ENCODE assay signal across 14 mouse cellular contexts in the genomic region with DNA sequence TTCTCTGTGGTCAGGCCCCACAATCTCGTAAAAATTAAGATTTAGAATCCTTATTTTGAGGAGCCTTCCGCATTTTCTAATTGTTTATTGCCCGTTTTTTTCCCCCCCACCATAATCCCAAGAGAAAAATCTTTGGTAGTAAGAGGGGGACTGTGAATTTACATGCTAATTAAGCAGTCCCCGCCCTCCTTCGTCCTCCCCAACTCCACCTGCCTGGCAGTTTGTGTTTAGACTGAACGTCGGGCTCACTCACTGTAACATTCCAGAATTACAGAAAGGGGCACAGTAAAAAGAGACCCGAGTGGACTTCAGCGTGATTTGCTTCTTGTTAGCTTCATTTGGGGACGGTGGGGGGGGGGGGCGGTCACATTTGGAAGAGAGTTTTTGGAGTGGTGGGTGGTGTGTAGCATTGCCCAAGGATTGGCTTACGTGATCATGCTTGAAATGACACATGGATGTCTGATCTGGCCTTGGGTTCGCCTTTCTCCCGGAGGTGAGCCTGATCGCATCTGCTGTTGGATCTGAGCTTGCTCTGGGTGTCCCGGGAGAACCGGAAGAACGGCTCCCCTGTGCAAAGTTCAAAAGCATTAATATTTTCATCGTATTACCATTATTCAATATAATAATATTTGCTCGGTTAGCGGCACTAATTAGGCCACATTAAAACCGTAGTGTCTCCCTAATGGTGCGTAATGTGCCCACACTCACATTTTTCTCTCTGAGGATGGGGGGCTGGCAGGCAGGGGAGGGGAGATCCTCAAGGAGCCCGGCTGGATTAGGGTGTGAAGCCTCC. TPM values are rescaled to one million over a fixed set of nuclear protein-coding genes. Genes with fewer than 3 reads are reported as not detected.
DNase-seq lines count a peak whose midpoint lies in the region; ATAC-seq and TF ChIP-seq lines count a peak whose summit lies in the region.
"Had no signal": no experiment of that assay in that cellular context is flagged by ENCODE, and none has a peak within 500 bp of the region (broad histone marks: within the 10 kb centered on the region; RNA-seq: fewer than 3 reads in every experiment).

No protein-coding gene starts in this region.

- no peak overlapping the region for H3K27ac ChIP-seq in hindbrain, embryonic 10.5 days
- H3K27ac ChIP-seq in hindbrain, embryonic 13.5 days: no peak overlapping the region
- no peak overlapping the region for H3K27ac ChIP-seq in hindbrain, postnatal 0 days
- no peak overlapping the region for H3K27ac ChIP-seq in neural tube, embryonic 11.5 days (ENCODE audit: low read depth, low read length)
- H3K27ac ChIP-seq: stomach, embryonic 15.5 days had no signal

- H3K9me3 ChIP-seq in hindbrain, embryonic 10.5 days: no peaks in the 10 kb centered on the region
- H3K9me3 ChIP-seq in hindbrain, embryonic 13.5 days: no peaks in the 10 kb centered on the region
- no peaks in the 10 kb centered on the region for H3K9me3 ChIP-seq in hindbrain, postnatal 0 days (ENCODE audit: low read length)
- H3K9me3 ChIP-seq in neural tube, embryonic 11.5 days (ENCODE audit: control insufficient read depth, low read length): no peaks in the 10 kb centered on the region
- H3K9me3 ChIP-seq: stomach, embryonic 15.5 days had no signal

- 1% methylated on average over 24 of the region's 24 CpGs for WGBS in hindbrain, embryonic 10.5 days
- 2% methylated on average over 24 of the region's 24 CpGs for WGBS in hindbrain, embryonic 13.5 days
- under 1% methylated on average over 24 of the region's 24 CpGs for WGBS in hindbrain, postnatal 0 days
- WGBS in neural tube, embryonic 11.5 days: 1% methylated on average over 24 of the region's 24 CpGs

- TF ChIP-seq CTCF in hindbrain, postnatal 0 days (IDR thresholded peaks at IDR 0.05; ENCODE audit: low read depth): no peak

- H3K27me3 ChIP-seq in hindbrain, embryonic 10.5 days (ENCODE audit: insufficient read depth, poor library complexity, severe bottlenecking): peaks cover 100% of the 10 kb centered on the region
- H3K27me3 ChIP-seq in hindbrain, embryonic 13.5 days: peaks cover 100% of the 10 kb centered on the region
- peaks cover 69% of the 10 kb centered on the region for H3K27me3 ChIP-seq in hindbrain, postnatal 0 days (ENCODE audit: insufficient read depth, low read length)
- H3K27me3 ChIP-seq in neural tube, embryonic 11.5 days (ENCODE audit: control insufficient read depth, insufficient read depth, low read length): peaks cover 97% of the 10 kb centered on the region

- DNase-seq in hindbrain, embryonic 10.5 days (ENCODE audit: low spot score): peak; percentile 45
- peak; percentile 48 for DNase-seq in embryo, embryonic 10.5 days (ENCODE audit: low spot score)
- DNase-seq in hindbrain, postnatal 0 days (ENCODE audit: low spot score): no peak
- DNase-seq in neural tube, embryonic 11.5 days (ENCODE audit: low spot score): peak; percentile 37
- DNase-seq in left cerebral cortex, postnatal 14 days (ENCODE audit: low spot score in 2 of 2): no peak
- DNase-seq in kidney, postnatal 25 days: no peak
- DNase-seq in gastrocnemius, adult 8-10 months (ENCODE audit: low spot score in 2 of 2): no peak
- DNase-seq: adrenal gland, adult 8-10 months; heart, postnatal 10 days had no signal

- H3K4me3 ChIP-seq in hindbrain, embryonic 10.5 days: no peak overlapping the region
- H3K4me3 ChIP-seq in hindbrain, embryonic 13.5 days: no peak overlapping the region
- no peak overlapping the region for H3K4me3 ChIP-seq in hindbrain, postnatal 0 days (ENCODE audit: low read length)
- H3K4me3 ChIP-seq in neural tube, embryonic 11.5 days (ENCODE audit: low read depth, low read length): no peak overlapping the region
- H3K4me3 ChIP-seq: stomach, embryonic 15.5 days had no signal

- H3K36me3 ChIP-seq in hindbrain, embryonic 10.5 days: no peaks in the 10 kb centered on the region
- H3K36me3 ChIP-seq in hindbrain, embryonic 13.5 days: no peaks in the 10 kb centered on the region
- no peaks in the 10 kb centered on the region for H3K36me3 ChIP-seq in hindbrain, postnatal 0 days (ENCODE audit: insufficient read depth, low read length)
- no peaks in the 10 kb centered on the region for H3K36me3 ChIP-seq in neural tube, embryonic 11.5 days (ENCODE audit: control insufficient read depth, insufficient read depth, low read length)
- H3K36me3 ChIP-seq: stomach, embryonic 15.5 days had no signal

- no peak overlapping the region for H3K9ac ChIP-seq in hindbrain, embryonic 13.5 days
- no peak overlapping the region for H3K9ac ChIP-seq in hindbrain, postnatal 0 days (replicated peaks; ENCODE audit: low read length)
- no peak overlapping the region for H3K9ac ChIP-seq in neural tube, embryonic 11.5 days (ENCODE audit: low read length)
- H3K9ac ChIP-seq: stomach, embryonic 15.5 days had no signal

- ATAC-seq in hindbrain, embryonic 13.5 days (ENCODE audit: low FRiP score): no peak
- no peak for ATAC-seq in hindbrain, postnatal 0 days
- ATAC-seq in neural tube, embryonic 11.5 days (ENCODE audit: insufficient read depth, low FRiP score, low TSS enrichment): no peak

- H3K4me1 ChIP-seq in hindbrain, embryonic 10.5 days (replicated peaks): peaks cover 46% of the 10 kb centered on the region
- peaks cover 7% of the 10 kb centered on the region; the same call in 1 of the 2 replicates for H3K4me1 ChIP-seq in hindbrain, embryonic 13.5 days (replicated peaks)
- no peaks in the 10 kb centered on the region for H3K4me1 ChIP-seq in hindbrain, postnatal 0 days (ENCODE audit: insufficient read depth, low read length)
- 0 out of 2 replicates have a peak, but pooled peaks cover under 1% of the 10 kb centered on the region for H3K4me1 ChIP-seq in neural tube, embryonic 11.5 days (ENCODE audit: control insufficient read depth, insufficient read depth, low read length)
- H3K4me1 ChIP-seq: stomach, embryonic 15.5 days had no signal

- intact Hi-C loops in left cerebral cortex, postnatal 14 days (cut with DNase I): loop anchor here (5.0 kb wide), 2 partner anchors 183 to 462 kb away; no protein-coding TSS in a partner anchor

- H3K4me2 ChIP-seq in hindbrain, embryonic 13.5 days: no peak overlapping the region
- H3K4me2 ChIP-seq in hindbrain, postnatal 0 days (ENCODE audit: low read depth, low read length): peak overlapping the region; percentile 26
- H3K4me2 ChIP-seq in neural tube, embryonic 11.5 days (ENCODE audit: low read depth): no peak overlapping the region
- H3K4me2 ChIP-seq: stomach, embryonic 15.5 days had no signal

RNA-seq across cellular contexts. Expression of a gene that starts 6.6 kb away (rescaled TPM):
- polyA plus RNA-seq in hindbrain, embryonic 10.5 days (2016; fragmentation: Nextera tagmentation; extraction: Ambion mirVana): 1.1 and 1.4 TPM in 2 replicates
- polyA plus RNA-seq in hindbrain, embryonic 13.5 days (2015; fragmentation: Nextera tagmentation; extraction: Ambion mirVana): 1.6 and 1.9 TPM in 2 replicates
- 11.4 and 14.9 TPM in 2 replicates for total RNA-seq in hindbrain, postnatal 0 days (2014; rRNA removed)
- polyA plus RNA-seq in hindbrain, postnatal 0 days (2015; fragmentation: Nextera tagmentation; extraction: Ambion mirVana): 1.6 and 2.1 TPM in 2 replicates
- 3.9 and 4.2 TPM in 2 replicates for polyA plus RNA-seq in neural tube, embryonic 11.5 days (2014; fragmentation: Nextera tagmentation; extraction: Ambion mirVana)
- under 1 TPM; 0.35 to 0.93 TPM for total RNA-seq in left cerebral cortex, postnatal 14 days (2021)
- total RNA-seq in gastrocnemius, adult 8-10 months (2022): not detected
- total RNA-seq: adrenal gland, adult 8-10 months; heart, postnatal 10 days had no signal
- polyA plus RNA-seq: gonadal fat pad, adult 2 months; kidney, embryonic 14.5 days; lung, embryonic 16.5 days; stomach, embryonic 15.5 days had no signal

Comparison
In these comparisons a context has a peak if more than half of its experiments do, and no peak if none do; other contexts are left out.
1. DNase-seq: peak in hindbrain, embryonic 10.5 days (single experiment), embryo, embryonic 10.5 days (single experiment) and neural tube, embryonic 11.5 days (single experiment); none in hindbrain, postnatal 0 days (single experiment), left cerebral cortex, postnatal 14 days (0 of 2), kidney, postnatal 25 days (0 of 2) and gastrocnemius, adult 8-10 months (0 of 2).